Mouse (Mus musculus) liver, postnatal 0 days (tissue): Measurements from ENCODE around the gene Zfand3. TPM values are rescaled to one million over a fixed set of nuclear protein-coding genes. Genes with fewer than 3 reads are reported as not detected.

Experiments
- ATAC-seq: fragments of 200-750 bp; cut with Nextera tagmentation; 2 replicates; pipeline ENCODE4 v1.8.0; 2017; ENCODE audit warnings: mild to moderate bottlenecking, moderate library complexity
- DNase-seq: peaks from one replicate; pipeline ENCODE4 v3.0.0-alpha.2; 2016
- H3K27ac ChIP-seq: fragments of 300-500 bp; sonication (generic); 2 replicates; pipeline ENCODE4 v1.5.1; 2014; ENCODE audit warnings: antibody characterized with exemption, moderate library complexity, mild to moderate bottlenecking, low read depth
- H3K27me3 ChIP-seq: fragments of 300-500 bp; sonication (generic); 2 replicates; pipeline ENCODE4 v1.6.1; 2014; ENCODE audit warnings: low read length, control low read depth, mixed read lengths; ENCODE audit not compliant: insufficient read depth
- H3K36me3 ChIP-seq: fragments of 300-500 bp; sonication (generic); replicated peaks from 2 replicates; pipeline ENCODE4 v1.6.1; 2014; ENCODE audit warnings: mild to moderate bottlenecking, control low read depth, low read length, moderate library complexity, mixed read lengths; ENCODE audit not compliant: insufficient read depth
- H3K4me1 ChIP-seq: fragments of 300-500 bp; sonication (generic); 2 replicates; pipeline ENCODE4 v1.6.1; 2014; ENCODE audit warnings: antibody characterized with exemption, mild to moderate bottlenecking, control low read depth; ENCODE audit not compliant: insufficient read depth
- H3K4me2 ChIP-seq: fragments of 300-500 bp; sonication (generic); 2 replicates; pipeline ENCODE4 v1.6.1; 2014; ENCODE audit warnings: low read depth, mild to moderate bottlenecking, low read length, moderate library complexity, mixed read lengths
- H3K4me3 ChIP-seq: fragments of 300-500 bp; sonication (generic); 2 replicates; pipeline ENCODE4 v1.5.1; 2014; ENCODE audit warnings: low read depth, low read length
- H3K9ac ChIP-seq: fragments of 300-500 bp; sonication (generic); replicated peaks from 2 replicates; pipeline ENCODE4 v1.6.1; 2014; ENCODE audit warnings: mild to moderate bottlenecking, moderate library complexity
- H3K9me3 ChIP-seq: fragments of 300-500 bp; sonication (generic); 2 replicates; pipeline ENCODE4 v1.6.1; 2016; ENCODE audit warnings: mild to moderate bottlenecking, control low read depth, low read length, mixed read lengths
- CTCF ChIP-seq: sonication (generic); IDR thresholded peaks from 2 replicates; pipeline ENCODE4 v1.5.1; 2016; ENCODE audit warnings: antibody characterized with exemption, low read depth
- EP300 ChIP-seq: IDR thresholded peaks from 2 replicates; pipeline ENCODE4 v1.6.1; 2016; ENCODE audit warnings: antibody characterized with exemption, low read depth, mild to moderate bottlenecking
- WGBS: fragments of 180-500 bp; shearing (Covaris S2); extraction: QIAGEN DNeasy Blood & Tissue Kit; methylation state at CpG from one replicate; pipeline ENCODE4 v1.1.7; 2014; ENCODE audit not compliant: insufficient replicate concordance; 5-methylcytosine and 5-hydroxymethylcytosine counted together
- polyA plus RNA-seq: library from polyadenylated mRNA; unstranded; fragments of >200 nt; fragmentation: Nextera tagmentation; extraction: Ambion mirVana; gene quantifications from 2 replicates; pipeline ENCODE4 v1.2.1, GENCODE M21; 2015

Zfand3 gene
- polyA plus RNA-seq, 1 experiment from 2014 or later, result 24.7 TPM

GRCm38 (mm10) chr17:30236611-30237010 lies 232.1 kb downstream of the Zfand3 start:
- no peak overlapping the region for H3K27ac ChIP-seq
- H3K9ac ChIP-seq, result no peak overlapping the region
- no peak for TF ChIP-seq CTCF
- TF ChIP-seq EP300, result no peak
- no peaks in the 10 kb centered on the region for H3K36me3 ChIP-seq
- no peak overlapping the region for H3K4me2 ChIP-seq
- no peaks in the 10 kb centered on the region for H3K4me1 ChIP-seq
- WGBS, result 81% methylated on average over 6 of the region's 6 CpGs
- no peak for DNase-seq
- H3K27me3 ChIP-seq, result no peaks in the 10 kb centered on the region
- no peak for ATAC-seq
- H3K9me3 ChIP-seq, result no peaks in the 10 kb centered on the region
- no peak overlapping the region for H3K4me3 ChIP-seq

DNA sequence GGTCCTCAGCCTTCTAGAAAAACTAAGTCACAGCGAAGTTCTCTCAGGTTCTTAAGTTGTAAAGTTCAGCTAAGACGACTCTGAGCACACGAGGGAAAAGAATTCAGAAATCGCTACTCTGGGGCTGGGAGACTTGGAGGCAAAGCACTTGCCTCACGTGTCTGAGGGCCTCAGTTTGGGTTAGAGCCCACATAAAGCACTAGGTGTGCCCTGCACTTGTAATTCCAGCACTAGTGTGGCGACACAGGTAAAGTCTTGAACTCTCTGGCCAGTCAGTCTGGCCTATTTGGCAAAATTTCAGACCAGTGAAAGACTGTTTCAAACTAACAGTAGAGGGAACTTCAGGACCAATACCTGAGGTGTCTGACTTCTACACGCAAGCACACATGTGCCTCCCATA lies 233.1 kb downstream of the Zfand3 start:
- Histone ChIP-seq H3K4me2 (no peak overlapping the region), H3K9ac (no peak overlapping the region), H3K27me3 (no peaks in the 10 kb centered on the region), H3K27ac (no peak overlapping the region), H3K4me3 (no peak overlapping the region), H3K9me3 (no peaks in the 10 kb centered on the region), H3K4me1 (no peaks in the 10 kb centered on the region), H3K36me3 (no peaks in the 10 kb centered on the region)
- DNase-seq (no peak), ATAC-seq (no peak)
- no peak for TF ChIP-seq CTCF
- TF ChIP-seq EP300, result no peak
- 81% methylated on average over 7 of the region's 7 CpGs for WGBS

DNA sequence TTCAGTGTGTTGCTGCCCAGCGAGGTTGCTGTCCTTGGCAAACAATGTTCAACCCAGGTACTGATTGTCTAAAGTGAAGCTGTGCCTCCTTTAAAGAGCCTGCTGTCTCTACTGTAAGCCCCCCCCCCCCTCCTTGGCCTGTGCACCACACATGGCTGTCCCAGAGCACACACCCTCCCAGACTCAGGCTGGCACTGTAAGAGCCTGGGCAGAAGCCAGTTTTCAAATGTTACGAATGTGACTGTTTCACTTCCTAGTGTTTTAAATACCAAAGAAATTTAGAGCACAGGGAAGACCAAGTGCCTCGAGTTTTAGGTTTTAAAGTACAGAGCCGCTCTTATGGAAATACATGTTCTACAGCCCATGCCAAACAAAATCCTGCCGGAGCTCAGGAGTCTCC lies 234.9 kb downstream of the Zfand3 start:
- WGBS, result 72% methylated on average over 5 of the region's 5 CpGs
- no peaks in the 10 kb centered on the region for H3K9me3 ChIP-seq
- no peaks in the 10 kb centered on the region for H3K27me3 ChIP-seq
- no peaks in the 10 kb centered on the region for H3K36me3 ChIP-seq
- ATAC-seq (no peak), DNase-seq (no peak)
- H3K9ac ChIP-seq, result no peak overlapping the region
- H3K4me3 ChIP-seq, result no peak overlapping the region
- TF ChIP-seq EP300, result no peak
- no peak for TF ChIP-seq CTCF
- 0 out of 2 replicates have a peak, but pooled peaks cover 2% of the 10 kb centered on the region for H3K4me1 ChIP-seq
- no peak overlapping the region for H3K27ac ChIP-seq
- H3K4me2 ChIP-seq, result no peak overlapping the region

DNA sequence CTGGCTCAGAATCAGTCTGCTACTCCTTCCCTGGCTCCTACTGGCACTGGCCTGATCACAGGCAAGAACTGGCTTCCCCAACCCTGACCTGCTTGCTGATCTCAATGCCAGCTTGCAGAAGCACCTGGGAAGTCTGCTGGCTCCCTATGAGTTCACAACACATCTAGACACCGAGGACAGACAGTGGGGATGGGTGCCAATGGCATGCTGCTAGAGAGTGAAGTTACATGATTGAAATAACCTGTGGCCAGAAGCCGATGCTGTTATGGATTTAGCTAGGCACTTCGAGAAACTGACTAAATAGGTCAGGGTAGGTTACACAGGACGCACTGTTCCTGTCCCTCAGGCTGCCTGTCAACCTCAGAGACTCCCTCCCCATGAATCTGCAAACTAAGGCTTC lies 236.1 kb downstream of the Zfand3 start:
- Histone ChIP-seq H3K27me3 (no peaks in the 10 kb centered on the region), H3K9ac (no peak overlapping the region), H3K36me3 (no peaks in the 10 kb centered on the region), H3K27ac (no peak overlapping the region), H3K4me2 (no peak overlapping the region), H3K9me3 (no peaks in the 10 kb centered on the region), H3K4me3 (no peak overlapping the region), H3K4me1 (0 out of 2 replicates have a peak, but pooled peaks cover 2% of the 10 kb centered on the region)
- DNase-seq (no peak), ATAC-seq (no peak)
- TF ChIP-seq CTCF, result no peak
- no peak for TF ChIP-seq EP300
- WGBS, result 89% methylated on average over 4 of the region's 4 CpGs

GRCm38 (mm10) chr17:30241061-30241460 lies 236.5 kb downstream of the Zfand3 start:
- TF ChIP-seq CTCF (no peak), EP300 (no peak)
- 82% methylated on average over 6 of the region's 6 CpGs for WGBS
- DNase-seq (no peak), ATAC-seq (no peak)
- Histone ChIP-seq H3K27me3 (no peaks in the 10 kb centered on the region), H3K4me1 (0 out of 2 replicates have a peak, but pooled peaks cover 2% of the 10 kb centered on the region), H3K27ac (no peak overlapping the region), H3K4me3 (no peak overlapping the region), H3K4me2 (no peak overlapping the region), H3K9ac (no peak overlapping the region), H3K36me3 (no peaks in the 10 kb centered on the region), H3K9me3 (no peaks in the 10 kb centered on the region)

GRCm38 (mm10) chr17:30241720-30242322 lies 237.3 kb downstream of the Zfand3 start:
- no peaks in the 10 kb centered on the region for H3K27me3 ChIP-seq
- TF ChIP-seq EP300 (no peak), CTCF (no peak)
- ATAC-seq (no peak), DNase-seq (no peak)
- no peak overlapping the region for H3K4me3 ChIP-seq
- no peaks in the 10 kb centered on the region for H3K36me3 ChIP-seq
- H3K4me2 ChIP-seq, result no peak overlapping the region
- no peaks in the 10 kb centered on the region for H3K9me3 ChIP-seq
- no peak overlapping the region for H3K9ac ChIP-seq
- H3K27ac ChIP-seq, result no peak overlapping the region
- WGBS, result 81% methylated on average over 17 of the region's 17 CpGs
- 0 out of 2 replicates have a peak, but pooled peaks cover 2% of the 10 kb centered on the region for H3K4me1 ChIP-seq

DNA sequence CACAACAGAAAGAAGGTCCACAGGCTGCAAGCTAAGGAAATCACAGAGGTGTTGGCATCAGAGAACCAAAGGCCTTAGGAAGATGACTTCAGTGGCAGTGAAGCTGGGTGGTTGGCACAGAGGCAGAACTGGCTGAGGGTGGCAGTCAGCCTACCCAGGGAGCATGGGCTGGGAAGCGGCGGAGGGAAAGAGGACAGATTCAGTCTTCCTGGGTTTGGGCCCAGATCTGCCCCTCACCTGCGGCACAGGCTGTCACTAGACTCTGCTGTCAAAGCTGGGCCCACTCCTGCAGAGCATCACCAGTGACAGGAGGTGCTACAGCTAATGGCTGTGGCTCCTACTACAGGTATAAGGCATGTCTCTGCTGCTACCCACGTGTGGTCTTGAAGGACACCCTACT lies 238.1 kb downstream of the Zfand3 start:
- H3K9me3 ChIP-seq, result no peaks in the 10 kb centered on the region
- 90% methylated on average over 4 of the region's 4 CpGs for WGBS
- no peak for TF ChIP-seq CTCF
- TF ChIP-seq EP300, result no peak
- H3K9ac ChIP-seq, result no peak overlapping the region
- no peaks in the 10 kb centered on the region for H3K27me3 ChIP-seq
- no peak overlapping the region for H3K27ac ChIP-seq
- no peaks in the 10 kb centered on the region for H3K36me3 ChIP-seq
- no peak for DNase-seq
- no peak for ATAC-seq
- 0 out of 2 replicates have a peak, but pooled peaks cover 2% of the 10 kb centered on the region for H3K4me1 ChIP-seq
- no peak overlapping the region for H3K4me2 ChIP-seq
- no peak overlapping the region for H3K4me3 ChIP-seq
